Mouse (Mus musculus) forebrain, embryonic 13.5 days (tissue): Measurements from ENCODE around the gene Gli1. TPM values are rescaled to one million over a fixed set of nuclear protein-coding genes. Genes with fewer than 3 reads are reported as not detected.

Experiments
- ATAC-seq: fragments of 200-750 bp; cut with Nextera tagmentation; 2 replicates; pipeline ENCODE4 v1.8.0; 2017
- H3K27ac ChIP-seq: fragments of 300-500 bp; sonication (generic); 2 replicates; pipeline ENCODE4 v1.5.1; 2015; ENCODE audit warnings: inconsistent platforms, mild to moderate bottlenecking, moderate library complexity
- H3K27me3 ChIP-seq: fragments of 300-500 bp; sonication (generic); 2 replicates; pipeline ENCODE4 v1.6.1; 2015; ENCODE audit warnings: mild to moderate bottlenecking, inconsistent platforms
- H3K36me3 ChIP-seq: fragments of 300-500 bp; sonication (generic); 2 replicates; pipeline ENCODE4 v1.6.1; 2015; ENCODE audit warnings: mild to moderate bottlenecking, inconsistent platforms; ENCODE audit not compliant: poor library complexity, severe bottlenecking
- H3K4me1 ChIP-seq: fragments of 300-500 bp; sonication (generic); 2 replicates; pipeline ENCODE4 v1.6.1; 2015; ENCODE audit warnings: inconsistent platforms
- H3K4me2 ChIP-seq: fragments of 300-500 bp; sonication (generic); 2 replicates; pipeline ENCODE4 v1.6.1; 2015; ENCODE audit warnings: inconsistent platforms, mild to moderate bottlenecking, moderate library complexity
- H3K4me3 ChIP-seq: fragments of 300-500 bp; sonication (generic); 2 replicates; pipeline ENCODE4 v1.5.1; 2015; ENCODE audit warnings: mild to moderate bottlenecking, inconsistent platforms
- H3K9ac ChIP-seq: fragments of 300-500 bp; sonication (generic); 2 replicates; pipeline ENCODE4 v1.6.1; 2015; ENCODE audit warnings: mild to moderate bottlenecking, inconsistent platforms
- H3K9me3 ChIP-seq: fragments of 300-500 bp; sonication (generic); replicated peaks from 2 replicates; pipeline ENCODE4 v1.6.1; 2016; ENCODE audit warnings: inconsistent platforms
- WGBS: fragments of 180-500 bp; shearing (Covaris S2); methylation state at CpG from one replicate; pipeline ENCODE4 v1.1.7; 2015; 5-methylcytosine and 5-hydroxymethylcytosine counted together
- polyA plus RNA-seq: library from polyadenylated mRNA; unstranded; fragments of >200 nt; fragmentation: Nextera tagmentation; extraction: Ambion mirVana; gene quantifications from 2 replicates; pipeline ENCODE4 v1.2.1, GENCODE M21; 2015

Gene Gli1
- polyA plus RNA-seq, 1 experiment from 2014 or later, result 1.1 TPM

DNA sequence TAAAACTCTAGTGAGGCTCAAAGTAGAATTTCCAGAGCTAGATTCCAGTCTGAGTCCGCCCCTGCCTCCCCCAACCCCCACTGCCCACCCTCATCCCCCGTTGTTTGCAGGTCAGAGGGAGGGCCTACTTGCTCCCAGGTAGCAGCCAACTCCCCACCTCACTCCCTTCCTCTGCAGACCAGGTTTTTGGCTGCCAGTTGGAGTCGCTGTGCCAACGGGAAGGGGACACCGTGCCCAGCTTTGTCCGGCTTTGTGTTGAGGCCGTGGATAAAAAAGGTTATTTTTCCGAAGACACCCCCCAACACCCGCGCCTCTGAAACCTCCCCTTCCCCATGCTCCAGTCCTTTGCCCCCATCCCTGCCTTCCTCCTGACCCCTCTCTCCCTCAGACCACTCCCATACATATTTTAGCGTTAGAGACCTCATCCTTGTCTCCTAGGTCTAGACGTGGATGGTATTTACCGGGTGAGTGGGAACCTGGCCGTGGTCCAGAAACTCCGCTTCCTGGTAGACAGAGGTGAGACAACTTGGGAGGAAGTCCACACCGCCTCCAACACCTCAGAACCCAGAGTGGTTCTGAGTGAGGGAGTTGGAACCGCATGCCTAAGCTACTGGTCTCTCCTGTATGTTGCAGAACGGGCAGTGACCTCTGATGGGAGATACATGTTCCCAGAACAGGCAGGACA, 14.2 kb downstream of the Gli1 start:
- Histone ChIP-seq H3K4me3 (no peak overlapping the region), H3K27ac (no peak overlapping the region), H3K4me1 (peaks cover 12% of the 10 kb centered on the region), H3K27me3 (peaks cover 96% of the 10 kb centered on the region), H3K4me2 (no peak overlapping the region), H3K9ac (no peak overlapping the region), H3K9me3 (no peaks in the 10 kb centered on the region), H3K36me3 (no peaks in the 10 kb centered on the region)
- WGBS, result 50% methylated on average over 18 of the region's 18 CpGs
- ATAC-seq, result no peak

GRCm38 (mm10) chr10:127326828-127327227, 14.9 kb downstream of the Gli1 start:
- Histone ChIP-seq H3K27ac (no peak overlapping the region), H3K36me3 (no peaks in the 10 kb centered on the region), H3K4me1 (peaks cover 12% of the 10 kb centered on the region), H3K4me2 (peak overlapping the region; percentile 58), H3K27me3 (peaks cover 99% of the 10 kb centered on the region), H3K4me3 (peak overlapping the region; percentile 33), H3K9ac (peak overlapping the region; percentile 45; the same call in 1 of the 2 replicates), H3K9me3 (no peaks in the 10 kb centered on the region)
- no peak for ATAC-seq
- 6% methylated on average over 29 of the region's 29 CpGs for WGBS

DNA sequence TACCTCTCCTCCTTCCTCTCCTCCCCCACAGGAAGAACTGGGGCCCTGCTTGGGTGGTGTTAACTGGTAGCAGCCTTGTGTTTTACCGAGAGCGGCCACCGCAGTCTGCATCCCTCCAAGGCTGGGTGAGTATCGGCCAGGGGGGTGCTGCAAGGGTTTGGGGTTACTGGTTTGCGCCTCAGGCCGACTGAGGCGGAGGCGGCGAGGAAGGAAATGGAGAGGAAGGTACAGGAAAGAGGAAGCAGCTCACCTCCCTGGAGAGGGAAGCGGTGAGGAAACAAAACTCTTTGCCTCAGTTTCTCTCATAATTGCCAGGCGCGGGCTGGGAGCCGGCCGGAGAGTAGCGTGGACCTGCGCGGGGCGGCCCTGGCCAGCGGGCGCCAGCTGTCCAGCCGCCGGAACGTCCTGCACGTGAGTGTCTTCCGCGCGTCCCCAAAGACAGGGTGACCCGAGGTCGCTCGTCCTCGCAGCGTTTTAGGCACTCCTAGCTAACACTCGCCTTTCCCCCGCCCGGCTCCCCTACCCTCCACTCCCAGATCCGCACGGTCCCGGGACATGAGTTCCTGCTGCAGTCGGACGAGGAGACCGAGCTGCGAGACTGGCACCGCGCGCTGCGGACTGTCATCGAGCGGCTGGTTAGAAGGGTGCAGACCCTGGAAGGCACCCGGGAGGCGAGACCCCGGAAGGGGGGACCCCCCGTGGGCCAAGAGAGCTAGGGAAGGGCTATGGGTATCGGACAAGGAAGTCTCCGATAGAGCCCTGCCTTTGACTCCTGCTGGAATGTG, 15.6 kb downstream of the Gli1 start:
- Histone ChIP-seq H3K36me3 (no peaks in the 10 kb centered on the region), H3K27me3 (peaks cover 98% of the 10 kb centered on the region), H3K27ac (no peak overlapping the region), H3K9ac (peak overlapping the region; percentile 45), H3K4me1 (peaks cover 12% of the 10 kb centered on the region), H3K4me3 (peak overlapping the region; percentile 33), H3K9me3 (no peaks in the 10 kb centered on the region), H3K4me2 (peak overlapping the region; percentile 58)
- ATAC-seq, result no peak; the same call in 1 of the 2 replicates
- WGBS, result 1% methylated on average over 54 of the region's 54 CpGs

- WGBS, result 32% methylated on average over 14 of the region's 14 CpGs
- Histone ChIP-seq H3K9ac (no peak overlapping the region), H3K27ac (no peak overlapping the region), H3K4me2 (peak overlapping the region; percentile 58; the same call in 1 of the 2 replicates), H3K36me3 (no peaks in the 10 kb centered on the region), H3K4me3 (no peak overlapping the region), H3K27me3 (peaks cover 95% of the 10 kb centered on the region), H3K9me3 (no peaks in the 10 kb centered on the region), H3K4me1 (peaks cover 12% of the 10 kb centered on the region)
- ATAC-seq, result no peak
These were observed 16.2 kb downstream of the Gli1 start for GRCm38 (mm10) chr10:127325454-127326016.

DNA sequence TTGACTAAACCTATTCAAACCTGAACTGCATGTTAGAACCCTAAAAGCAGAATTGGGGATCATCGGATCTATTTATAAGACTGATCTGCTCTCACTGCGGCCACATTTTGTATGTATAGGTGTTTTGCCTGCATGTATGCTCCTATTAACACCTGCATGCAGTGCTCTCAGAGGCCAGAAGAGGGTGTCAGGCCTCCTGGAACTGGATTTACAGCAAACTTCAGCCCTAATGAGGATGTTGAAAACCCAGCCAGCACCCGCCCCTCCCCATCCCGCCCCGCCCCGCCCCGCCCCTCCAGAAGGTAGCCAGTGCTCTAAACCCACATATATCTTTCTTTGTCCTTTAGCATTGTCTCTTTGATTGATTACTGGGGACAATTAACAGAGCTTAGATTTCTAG, 17.3 kb downstream of the Gli1 start:
- H3K27ac ChIP-seq, result no peak overlapping the region
- peaks cover 84% of the 10 kb centered on the region for H3K27me3 ChIP-seq
- H3K9ac ChIP-seq, result no peak overlapping the region
- WGBS, result 15% methylated on average over 7 of the region's 7 CpGs
- no peaks in the 10 kb centered on the region for H3K9me3 ChIP-seq
- H3K4me3 ChIP-seq, result no peak overlapping the region
- no peak overlapping the region for H3K4me2 ChIP-seq
- H3K4me1 ChIP-seq, result peaks cover 12% of the 10 kb centered on the region
- H3K36me3 ChIP-seq, result no peaks in the 10 kb centered on the region
- no peak for ATAC-seq

- ATAC-seq, result no peak
- Histone ChIP-seq H3K27ac (no peak overlapping the region), H3K4me3 (no peak overlapping the region), H3K4me1 (peaks cover 12% of the 10 kb centered on the region), H3K9ac (no peak overlapping the region), H3K4me2 (no peak overlapping the region), H3K36me3 (no peaks in the 10 kb centered on the region), H3K27me3 (peaks cover 72% of the 10 kb centered on the region), H3K9me3 (no peaks in the 10 kb centered on the region)
- WGBS, result 81% methylated on average over 17 of the region's 17 CpGs
These were observed 18.5 kb downstream of the Gli1 start for GRCm38 (mm10) chr10:127323131-127323855.

- H3K36me3 ChIP-seq, result no peaks in the 10 kb centered on the region
- 87% methylated on average over 4 of the region's 4 CpGs for WGBS
- no peaks in the 10 kb centered on the region for H3K9me3 ChIP-seq
- no peak overlapping the region for H3K4me2 ChIP-seq
- no peak for ATAC-seq
- no peak overlapping the region for H3K4me3 ChIP-seq
- H3K9ac ChIP-seq, result no peak overlapping the region
- peaks cover 70% of the 10 kb centered on the region for H3K27me3 ChIP-seq
- no peak overlapping the region for H3K27ac ChIP-seq
- H3K4me1 ChIP-seq, result peaks cover 12% of the 10 kb centered on the region
These were observed 19.1 kb downstream of the Gli1 start for GRCm38 (mm10) chr10:127322669-127323068.

DNA sequence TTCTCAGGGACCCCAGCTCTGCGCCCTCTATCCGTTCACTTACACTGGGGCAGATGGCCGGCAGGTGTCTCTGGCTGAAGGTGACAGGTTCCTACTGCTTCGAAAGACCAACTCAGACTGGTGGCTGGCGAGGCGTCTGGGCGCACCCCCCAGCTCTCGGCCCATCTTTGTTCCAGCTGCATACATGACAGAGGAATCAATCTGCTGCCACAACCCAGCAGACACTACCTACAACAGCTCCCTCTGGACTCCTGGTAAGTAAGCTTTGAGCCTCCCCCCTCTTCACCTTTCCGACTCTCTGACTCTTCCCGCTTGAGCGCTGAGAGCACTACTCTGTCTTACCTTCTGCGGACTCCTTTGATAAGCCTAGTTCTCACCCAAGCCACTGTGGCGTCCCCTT, 19.6 kb downstream of the Gli1 start:
- Histone ChIP-seq H3K4me3 (no peak overlapping the region), H3K36me3 (no peaks in the 10 kb centered on the region), H3K9me3 (no peaks in the 10 kb centered on the region), H3K9ac (no peak overlapping the region), H3K4me1 (peaks cover 12% of the 10 kb centered on the region), H3K4me2 (no peak overlapping the region), H3K27ac (no peak overlapping the region), H3K27me3 (peaks cover 65% of the 10 kb centered on the region)
- WGBS, result 63% methylated on average over 13 of the region's 13 CpGs
- ATAC-seq, result no peak

- Histone ChIP-seq H3K36me3 (no peaks in the 10 kb centered on the region), H3K9ac (no peak within 1 kb of the TSS), H3K4me2 (no peak within 1 kb of the TSS), H3K27ac (no peak within 1 kb of the TSS), H3K27me3 (peaks cover 59% of the 10 kb centered on the region), H3K4me1 (peaks cover 10% of the 10 kb centered on the region), H3K4me3 (no peak within 1 kb of the TSS), H3K9me3 (no peaks in the 10 kb centered on the region)
- 82% methylated on average over 3 of the region's 3 CpGs for WGBS
- no peak for ATAC-seq
These were observed 20.2 kb downstream of the Gli1 start, which contains the start of gene Arhgap9 for GRCm38 (mm10) chr10:127321621-127322020. Arhgap9 (plus strand) TSS chr10:127321964.

- ATAC-seq, result no peak
- Histone ChIP-seq H3K36me3 (no peaks in the 10 kb centered on the region), H3K27me3 (peaks cover 43% of the 10 kb centered on the region), H3K4me3 (no peak overlapping the region), H3K4me1 (no peaks in the 10 kb centered on the region), H3K9me3 (no peaks in the 10 kb centered on the region), H3K9ac (no peak overlapping the region), H3K4me2 (no peak overlapping the region), H3K27ac (no peak overlapping the region)
- 91% methylated on average over 7 of the region's 7 CpGs for WGBS
These were observed 21.8 kb downstream of the Gli1 start for GRCm38 (mm10) chr10:127319969-127320368.

DNA sequence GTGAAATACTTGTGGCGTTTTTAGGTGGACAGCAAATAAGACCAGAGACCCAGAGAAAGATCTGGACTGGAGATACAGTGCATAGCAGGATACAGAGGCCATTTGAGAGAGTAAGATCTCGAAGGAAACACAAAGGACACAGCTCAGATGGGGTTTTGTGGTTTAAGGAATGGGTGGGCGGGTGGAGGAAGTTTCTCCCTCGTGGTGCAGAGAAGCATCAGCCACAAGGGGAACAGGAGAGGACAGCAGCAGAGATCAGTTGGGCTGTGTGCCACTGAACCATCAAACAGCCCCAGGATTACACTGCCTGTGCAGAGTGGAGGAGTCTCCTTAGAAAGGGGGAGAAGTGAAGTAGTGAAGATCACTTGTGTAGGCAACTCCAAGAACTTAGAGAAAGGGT, 23.8 kb downstream of the Gli1 start:
- no peaks in the 10 kb centered on the region for H3K4me1 ChIP-seq
- no peak overlapping the region for H3K4me3 ChIP-seq
- H3K9me3 ChIP-seq, result no peaks in the 10 kb centered on the region
- H3K36me3 ChIP-seq, result no peaks in the 10 kb centered on the region
- no peak overlapping the region for H3K27ac ChIP-seq
- H3K27me3 ChIP-seq, result peaks cover 23% of the 10 kb centered on the region; the same call in 1 of the 2 replicates
- no peak for ATAC-seq
- H3K4me2 ChIP-seq, result no peak overlapping the region
- 47% methylated on average over 4 of the region's 4 CpGs for WGBS
- no peak overlapping the region for H3K9ac ChIP-seq

- no peak overlapping the region for H3K27ac ChIP-seq
- ATAC-seq, result no peak
These were observed 24.5 kb downstream of the Gli1 start for GRCm38 (mm10) chr10:127317277-127317676.

More at GRCm38 (mm10) chr10:127317277-127317676, 24.5 kb downstream of the Gli1 start:
- H3K9me3 ChIP-seq, result no peaks in the 10 kb centered on the region
- H3K36me3 ChIP-seq, result no peaks in the 10 kb centered on the region
- H3K4me3 ChIP-seq, result no peak overlapping the region
- H3K4me2 ChIP-seq, result no peak overlapping the region
- H3K27me3 ChIP-seq, result peaks cover 16% of the 10 kb centered on the region; the same call in 1 of the 2 replicates
- no peak overlapping the region for H3K9ac ChIP-seq
- WGBS, result 75% methylated on average over 2 of the region's 2 CpGs
- H3K4me1 ChIP-seq, result 0 out of 2 replicates have a peak, but pooled peaks cover under 1% of the 10 kb centered on the region
